Mouse (Mus musculus) cerebellum, adult 2 months (tissue): ENCODE results near the gene Erg28. TPM values are rescaled to one million over a fixed set of nuclear protein-coding genes. Genes with fewer than 3 reads are reported as not detected.

Source experiments
- DNase-seq, 2 experiments: peaks; one replicate each; pipeline ENCODE4 v3.0.0; 2021
- H3K27ac ChIP-seq: fragments of 200-500 bp; 2 replicates; pipeline ENCODE4 v1.5.1; 2012; ENCODE audit warnings: low read length, control low read depth, inconsistent platforms; ENCODE audit not compliant: insufficient read depth
- H3K27me3 ChIP-seq: fragments of 200-500 bp; 2 replicates; pipeline ENCODE4 v1.6.1; 2012; ENCODE audit warnings: inconsistent platforms, mild to moderate bottlenecking, low read length, moderate library complexity; ENCODE audit not compliant: control insufficient read depth, insufficient read depth
- H3K4me1 ChIP-seq: fragments of 200-500 bp; 2 replicates; pipeline ENCODE4 v1.6.1; 2011; ENCODE audit warnings: low read length; ENCODE audit not compliant: control insufficient read depth, insufficient read depth
- H3K4me3 ChIP-seq: fragments of 200-500 bp; replicated peaks from 2 replicates; pipeline ENCODE3; 2011; ENCODE audit warnings: mild to moderate bottlenecking, low read depth, low read length, control low read depth; ENCODE audit not compliant: insufficient read depth
- CTCF ChIP-seq: fragments of 200-500 bp; IDR thresholded peaks from 2 replicates; pipeline ENCODE4 v1.5.1; 2011; ENCODE audit warnings: low read depth, mild to moderate bottlenecking, control low read depth, low read length, moderate library complexity, borderline replicate concordance; ENCODE audit not compliant: insufficient read depth
- POLR2A ChIP-seq: fragments of 200-500 bp; IDR thresholded peaks from 2 replicates; pipeline ENCODE4 v1.6.1; 2011; ENCODE audit warnings: low read length, control low read depth, borderline replicate concordance; ENCODE audit not compliant: insufficient read depth
- WGBS: fragments of 180-500 bp; shearing (Covaris S2); methylation state at CpG from one replicate; pipeline ENCODE4 v1.1.7; 2018; 5-methylcytosine and 5-hydroxymethylcytosine counted together
- polyA plus RNA-seq: library from polyadenylated mRNA; depleted of rRNA; stranded (reverse); fragments of >200 nt; gene quantifications from 2 replicates; pipeline ENCODE4 v1.2.3, GENCODE M21; 2012

The Erg28 gene
- polyA plus RNA-seq, 1 experiment = 100 TPM

- Histone ChIP-seq H3K27me3 (no peaks in the 10 kb centered on the region), H3K27ac (no peak overlapping the region), H3K4me1 (no peaks in the 10 kb centered on the region), H3K4me3 (no peak overlapping the region)
- 93% methylated on average over 2 of the region's 2 CpGs for WGBS
- DNase-seq = no peak
- TF ChIP-seq CTCF (no peak), POLR2A (no peak)
Measured at GRCm38 (mm10) chr12:85834543-85834942, 10.2 kb upstream of the Erg28 start.

DNA sequence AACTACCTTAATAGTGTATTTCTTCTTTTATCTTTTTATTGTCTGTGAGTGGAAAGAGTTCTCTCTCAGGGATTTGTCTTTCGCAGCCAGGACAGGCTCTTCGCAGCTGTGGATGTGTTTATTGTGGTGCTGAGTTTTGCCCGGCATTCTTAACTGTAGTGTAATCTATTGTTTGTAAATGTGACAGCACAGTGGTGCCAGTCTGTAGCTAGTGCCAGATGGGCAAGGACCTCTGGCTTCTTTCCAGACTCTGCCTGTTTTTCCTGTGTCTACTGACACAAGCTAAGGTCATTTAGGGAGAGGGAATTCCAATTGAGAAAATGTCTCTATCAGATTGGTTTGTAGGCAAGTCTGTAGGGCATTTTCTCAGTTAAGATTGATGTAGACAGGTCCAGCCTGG is 6.3 kb upstream of the Erg28 start:
- TF ChIP-seq POLR2A (no peak), CTCF (no peak)
- no peaks in the 10 kb centered on the region for H3K4me1 ChIP-seq
- no peak overlapping the region for H3K4me3 ChIP-seq
- WGBS = 19% methylated on average over 3 of the region's 3 CpGs
- no peaks in the 10 kb centered on the region for H3K27me3 ChIP-seq
- peak overlapping the region; percentile 68; the same call in 1 of the 2 replicates for H3K27ac ChIP-seq
- peak; percentile 32 to 64 for DNase-seq

GRCm38 (mm10) chr12:85829866-85830265 is 5.5 kb upstream of the Erg28 start:
- H3K27me3 ChIP-seq = no peaks in the 10 kb centered on the region
- WGBS = 92% methylated on average over 3 of the region's 3 CpGs
- H3K27ac ChIP-seq = no peak overlapping the region
- no peak for DNase-seq
- H3K4me1 ChIP-seq = no peaks in the 10 kb centered on the region
- H3K4me3 ChIP-seq = no peak overlapping the region
- TF ChIP-seq CTCF = no peak
- no peak for TF ChIP-seq POLR2A

DNA sequence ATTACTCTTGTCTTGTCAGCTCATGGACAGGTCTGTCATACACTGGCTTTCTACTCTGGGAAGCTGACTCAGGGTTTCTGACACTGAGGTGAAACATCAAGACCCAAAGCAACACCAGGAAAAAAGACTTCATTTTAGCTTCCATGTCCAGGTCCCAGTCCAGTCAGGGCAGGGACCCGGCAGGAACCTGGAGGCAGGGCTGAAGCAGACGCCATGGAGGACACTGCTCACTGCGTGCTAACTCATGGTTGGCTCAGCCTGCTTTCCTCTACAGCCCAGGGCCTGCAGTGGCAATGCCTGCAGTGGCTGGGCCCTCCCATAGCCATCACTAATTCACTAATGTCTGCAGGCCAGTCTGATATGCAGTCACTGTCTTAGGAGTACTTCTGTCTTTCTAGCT is 4.5 kb upstream of the Erg28 start:
- H3K27me3 ChIP-seq = no peaks in the 10 kb centered on the region
- TF ChIP-seq CTCF = no peak
- TF ChIP-seq POLR2A = no peak
- no peaks in the 10 kb centered on the region for H3K4me1 ChIP-seq
- H3K4me3 ChIP-seq = no peak overlapping the region
- 85% methylated on average over 3 of the region's 3 CpGs for WGBS
- no peak for DNase-seq
- no peak overlapping the region for H3K27ac ChIP-seq

DNA sequence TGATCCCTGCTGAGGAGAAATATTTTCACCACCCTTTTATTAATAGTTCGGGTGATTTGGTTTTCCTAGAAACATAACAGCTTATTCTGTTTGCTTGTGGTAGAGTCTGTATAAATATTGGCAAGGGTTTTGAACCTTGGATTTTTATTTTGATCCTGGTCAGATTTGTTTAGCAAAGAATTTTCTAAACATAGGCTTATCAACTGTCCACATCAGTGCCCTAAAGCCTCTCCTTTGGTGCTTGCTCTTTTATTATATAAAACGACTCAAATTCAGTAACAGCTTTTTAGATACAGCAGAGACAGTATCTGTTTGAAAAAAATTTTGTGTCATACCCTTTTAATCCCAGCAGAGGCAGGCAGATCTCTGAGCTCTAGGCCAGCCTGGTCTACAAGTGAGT is 1.5 kb upstream of the Erg28 start:
- DNase-seq = peak in 1 of 2 experiments; percentile 1
- Histone ChIP-seq H3K4me3 (no peak overlapping the region), H3K27ac (no peak overlapping the region), H3K27me3 (no peaks in the 10 kb centered on the region), H3K4me1 (no peaks in the 10 kb centered on the region; the same call in 1 of the 2 replicates)
- 64% methylated on average over 2 of the region's 2 CpGs for WGBS
- TF ChIP-seq CTCF = no peak
- no peak for TF ChIP-seq POLR2A

GRCm38 (mm10) chr12:85825361-85825760 is 1.0 kb upstream of the Erg28 start:
- Histone ChIP-seq H3K4me1 (no peaks in the 10 kb centered on the region; the same call in 1 of the 2 replicates), H3K27me3 (no peaks in the 10 kb centered on the region), H3K27ac (peak overlapping the region; percentile 62; the same call in 1 of the 2 replicates), H3K4me3 (peak overlapping the region; percentile 77)
- WGBS = 6% methylated on average over 8 of the region's 8 CpGs
- TF ChIP-seq CTCF = no peak
- TF ChIP-seq POLR2A = no peak
- peak in 1 of 2 experiments; percentile 42 for DNase-seq

GRCm38 (mm10) chr12:85822051-85822450 is 2.3 kb downstream of the Erg28 start:
- H3K27me3 ChIP-seq = no peaks in the 10 kb centered on the region
- 69% methylated on average over 9 of the region's 9 CpGs for WGBS

GRCm38 (mm10) chr12:85813599-85813998 is 10.8 kb downstream of the Erg28 start:
- Histone ChIP-seq H3K4me3 (no peak overlapping the region), H3K27ac (no peak overlapping the region), H3K27me3 (no peaks in the 10 kb centered on the region), H3K4me1 (peaks cover 3% of the 10 kb centered on the region; the same call in 1 of the 2 replicates)
- WGBS = 52% methylated on average over 2 of the region's 2 CpGs
- DNase-seq = no peak
- no peak for TF ChIP-seq POLR2A
- TF ChIP-seq CTCF = no peak

More at GRCm38 (mm10) chr12:85822051-85822450, 2.3 kb downstream of the Erg28 start:
- no peak overlapping the region for H3K4me3 ChIP-seq
- no peak overlapping the region for H3K27ac ChIP-seq
- TF ChIP-seq POLR2A = no peak
- no peak for TF ChIP-seq CTCF
- peaks cover 3% of the 10 kb centered on the region; the same call in 1 of the 2 replicates for H3K4me1 ChIP-seq
- no peak for DNase-seq
